Mouse (Mus musculus) layer of hippocampus, postnatal 25 days (tissue): ENCODE data around the gene Tcp11x2. TPM values are rescaled to one million over a fixed set of nuclear protein-coding genes. Genes with fewer than 3 reads are reported as not detected.

Source experiments
- DNase-seq, 2 experiments: peaks; one replicate each; pipeline ENCODE4 v3.0.0; 2022; ENCODE audit warnings: mixed read lengths in 2 of 2, low spot score in 1 of 2; ENCODE audit errors: extremely low spot score in 1 of 2
- total RNA-seq, 2 experiments: library from RNA; stranded (reverse); gene quantifications; 2 replicates each; pipeline ENCODE4 v1.2.3; 2021

The Tcp11x2 gene
- total RNA-seq = not detected

DNA sequence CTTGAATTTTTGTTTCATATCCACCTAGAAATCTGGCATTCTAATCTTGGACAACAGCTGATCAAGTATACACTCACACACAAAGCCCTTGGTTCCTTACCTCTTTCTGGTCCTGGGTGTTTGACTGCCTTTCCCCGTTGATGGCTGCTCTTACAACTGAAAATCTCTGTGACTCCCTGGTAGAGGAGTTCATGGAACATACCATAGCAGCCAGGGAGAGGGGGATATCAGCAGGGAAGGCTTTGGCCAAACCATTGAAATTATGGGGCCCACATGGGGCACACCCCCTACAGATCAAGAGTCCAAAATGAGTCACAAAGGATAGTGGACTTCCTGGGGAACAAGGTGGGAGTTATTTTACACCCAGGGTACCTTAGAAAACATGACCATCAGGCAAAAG is at the start of gene Tcp11x2:
Tcp11x2 (minus strand) TSS at position 158 of the 400 bp plus-strand sequence.
- no peak for DNase-seq

DNA sequence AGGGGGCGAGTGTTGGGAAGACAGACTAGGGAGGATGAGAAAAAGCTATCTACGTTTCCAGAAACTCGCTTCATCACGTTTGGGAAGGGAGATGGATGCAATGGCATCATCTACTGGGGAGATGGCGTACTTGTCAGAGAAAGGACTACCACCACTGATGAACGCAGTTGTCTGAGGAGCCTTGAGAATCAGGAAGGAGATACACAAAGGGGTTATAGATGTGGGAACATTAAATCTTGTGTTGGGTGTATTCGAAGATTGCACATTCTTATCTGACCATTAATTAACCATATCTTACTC is 49.4 kb upstream of the Tcp11x2 start:
- no peak for DNase-seq

DNA sequence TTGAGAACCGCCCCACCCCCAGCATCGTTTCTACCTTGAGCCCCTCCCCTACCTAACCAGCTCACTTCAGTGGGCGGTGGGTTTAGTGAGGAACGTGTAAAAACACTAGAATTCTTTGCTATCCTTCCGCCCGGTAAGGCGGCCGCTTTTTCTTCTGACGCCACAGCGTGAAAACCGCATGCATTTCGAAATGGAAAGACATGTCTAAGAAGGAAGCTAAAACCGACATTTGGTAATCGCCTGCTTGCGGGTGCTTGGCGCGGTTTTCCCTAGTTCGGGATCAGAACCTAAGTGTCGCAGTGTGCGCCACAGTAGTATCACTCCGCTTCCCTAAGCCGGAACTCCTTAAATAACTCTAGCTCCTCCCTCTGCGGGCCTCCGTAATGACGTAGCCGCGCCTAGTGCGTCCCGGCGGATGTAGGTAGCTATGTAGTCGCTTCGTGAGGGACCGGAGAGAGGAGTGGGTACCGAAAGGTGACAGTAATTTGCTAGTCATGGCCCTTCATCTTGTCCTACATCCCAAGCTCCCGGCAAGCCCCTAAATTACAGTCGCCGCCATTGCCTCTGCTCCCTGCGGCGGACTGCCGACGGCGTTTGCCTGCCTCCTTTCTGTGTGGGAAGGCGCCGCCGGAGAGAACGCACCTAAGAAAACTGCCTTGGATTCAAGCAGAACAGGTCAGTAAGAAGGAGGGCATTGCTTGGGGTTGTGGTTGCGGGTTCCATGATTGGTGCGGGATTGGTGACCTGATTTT is 48.9 kb upstream of the Tcp11x2 start, which contains the start of the genes Armcx5 and Gprasp1:
Armcx5 (plus strand) TSS at position 430 of the 752 bp plus-strand sequence.
Gprasp1 (plus strand) TSS at position 430 of the 752 bp plus-strand sequence.
- DNase-seq = peak; percentile 67 to 73

DNA sequence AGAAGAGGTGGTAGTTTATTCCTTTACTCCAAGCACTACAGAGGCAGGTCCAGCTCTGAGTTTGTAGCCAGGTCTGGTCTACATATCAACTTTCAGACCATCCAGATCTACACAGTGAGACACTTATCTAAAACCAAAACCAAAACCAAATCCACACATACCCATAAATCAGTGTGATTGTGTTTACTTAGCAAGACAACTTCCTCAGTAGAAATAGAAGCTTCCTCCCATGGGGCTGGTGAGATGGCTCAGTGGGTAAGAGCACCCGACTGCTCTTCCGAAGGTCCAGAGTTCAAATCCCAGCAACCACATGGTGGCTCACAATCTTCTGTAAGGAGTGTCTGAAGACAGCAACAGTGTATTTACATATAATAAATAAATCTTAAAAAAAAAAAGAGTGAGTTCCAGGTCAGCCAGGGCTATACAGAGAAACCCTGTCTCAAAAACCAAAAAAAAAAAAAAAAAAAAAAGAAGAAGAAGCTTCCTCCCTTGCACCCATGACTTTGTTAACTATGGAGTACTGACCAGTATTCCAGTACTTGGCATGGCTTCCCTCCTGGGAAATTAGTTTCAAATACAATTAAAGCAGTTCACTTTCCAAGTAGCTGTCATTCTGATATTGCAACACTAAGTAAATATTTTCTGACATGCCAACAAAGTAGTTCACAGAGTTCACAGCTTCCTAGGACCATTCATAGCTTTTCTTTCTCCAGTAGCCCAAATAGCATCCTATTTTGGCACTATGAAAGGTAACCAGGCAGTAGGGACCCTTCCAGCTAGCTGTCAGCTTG is 45.3 kb upstream of the Tcp11x2 start:
- no peak for DNase-seq

DNA sequence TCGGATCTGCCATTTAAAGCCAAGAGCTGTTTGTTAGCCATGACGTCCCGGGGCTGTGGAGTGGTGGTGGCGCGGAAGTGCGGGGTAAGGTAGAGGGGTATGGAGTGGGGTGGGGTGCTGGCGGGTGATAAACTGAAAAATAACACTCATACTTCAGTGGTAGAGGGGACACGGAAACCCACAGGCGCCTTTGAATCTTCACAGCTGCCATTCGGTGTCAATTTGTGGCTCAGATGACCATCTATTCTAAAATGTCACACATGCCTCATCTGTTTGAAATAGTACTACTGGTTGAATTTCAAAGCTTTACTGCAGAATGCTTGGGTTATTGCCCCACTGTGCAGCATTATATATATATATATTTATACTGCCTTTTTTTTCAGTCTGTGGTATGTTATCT is 31.6 kb upstream of the Tcp11x2 start, which contains the start of gene Tmsb15a:
Tmsb15a (minus strand) TSS at position 101 of the 400 bp plus-strand sequence.
- no peak for DNase-seq

DNA sequence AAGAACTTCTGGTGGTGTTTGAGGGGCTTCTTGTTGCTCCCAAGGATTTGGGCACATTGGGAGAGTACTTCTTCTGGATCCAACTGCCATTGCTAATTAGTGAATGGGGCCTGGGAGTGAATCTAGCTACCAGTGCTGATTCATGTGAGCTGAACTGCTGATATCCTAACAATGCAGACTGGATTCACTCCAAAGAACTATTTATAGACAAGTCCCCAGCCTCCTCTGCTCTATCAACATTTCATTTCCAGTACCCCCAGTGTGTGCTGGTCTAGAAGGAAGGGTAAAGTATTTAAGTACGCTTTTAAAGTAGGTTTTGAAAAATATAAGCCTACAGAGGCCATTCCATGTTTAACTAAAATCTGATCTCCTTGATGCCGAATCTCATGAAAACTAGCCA is 19.3 kb upstream of the Tcp11x2 start:
- no peak for DNase-seq

DNA sequence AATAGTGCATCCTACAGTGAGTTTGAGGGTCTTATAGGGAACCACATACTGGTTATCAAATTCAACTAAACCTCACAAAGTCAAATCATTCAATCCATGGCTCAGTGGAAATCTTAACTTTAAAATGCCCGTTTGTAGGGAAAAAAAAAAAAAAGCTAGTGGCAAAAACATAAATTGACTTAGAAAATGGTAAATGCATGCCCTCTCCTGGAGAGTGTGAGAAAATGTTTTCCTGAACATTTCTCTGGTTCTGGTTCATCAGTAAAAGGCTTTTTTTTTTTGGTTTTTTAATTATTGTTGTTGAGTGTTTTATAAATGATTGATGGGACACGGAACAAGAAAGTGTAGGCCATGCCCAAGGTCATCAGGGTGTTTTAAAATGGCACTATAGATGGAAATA is 10.8 kb upstream of the Tcp11x2 start:
- no peak for DNase-seq

DNA sequence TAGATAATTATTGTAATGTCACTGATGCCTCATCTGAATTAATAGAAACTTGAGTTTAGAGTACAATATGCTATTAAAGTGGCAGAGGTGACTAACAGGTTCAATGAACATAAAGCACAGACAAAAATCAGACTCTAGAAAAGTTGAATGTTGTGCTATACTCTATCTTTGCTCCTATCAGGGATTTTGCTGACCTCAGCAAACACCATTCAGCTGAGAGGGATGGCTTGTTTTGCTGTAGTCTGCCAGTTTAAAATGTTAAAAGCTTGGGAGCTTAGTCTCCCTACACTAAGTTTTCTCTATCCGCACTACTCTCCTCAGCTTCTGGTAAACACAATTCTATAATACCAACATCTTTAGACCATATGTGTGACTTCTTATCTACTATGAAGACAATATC is 9.5 kb upstream of the Tcp11x2 start:
- no peak for DNase-seq

DNA sequence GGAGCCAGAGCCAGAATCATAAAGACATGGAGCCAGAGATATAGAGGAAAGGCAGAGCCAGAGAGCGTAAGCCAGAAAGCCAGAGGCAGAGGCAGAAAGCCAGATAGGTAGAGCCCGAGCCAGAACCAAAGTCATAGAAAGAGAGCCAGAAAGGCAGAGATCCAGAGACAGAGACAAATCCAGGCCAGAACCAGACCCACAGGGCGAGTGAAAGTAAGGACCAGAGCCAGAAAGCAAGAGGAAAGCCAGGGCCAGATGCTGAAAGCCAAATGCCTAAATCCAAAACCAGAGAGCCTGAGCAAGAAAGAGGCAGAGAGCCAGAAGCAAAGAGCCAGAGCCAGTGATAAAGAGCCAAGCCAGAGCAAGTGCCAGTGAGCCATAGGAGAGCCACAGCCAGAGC is 5.8 kb downstream of the Tcp11x2 start:
- no peak for DNase-seq

DNA sequence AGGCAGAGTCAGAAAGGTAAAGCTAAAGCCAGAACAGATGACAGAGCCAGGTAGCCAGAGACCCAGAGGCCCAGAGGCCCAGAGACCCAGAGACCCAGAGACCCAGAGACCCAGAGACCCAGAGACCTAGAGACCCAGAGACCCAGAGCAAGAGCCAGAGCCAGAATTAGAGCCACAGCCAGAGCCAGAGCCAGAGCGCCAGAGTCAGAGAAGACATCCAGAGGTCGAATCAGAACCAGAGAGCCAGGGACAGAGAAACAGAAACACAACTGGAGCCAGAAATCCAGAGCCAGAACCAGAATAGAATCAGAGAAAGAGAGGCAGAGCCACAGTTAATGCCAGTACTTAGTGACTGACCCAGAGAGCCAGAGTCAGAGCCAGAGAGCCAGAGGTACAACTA is 11.7 kb downstream of the Tcp11x2 start:
- no peak for DNase-seq

DNA sequence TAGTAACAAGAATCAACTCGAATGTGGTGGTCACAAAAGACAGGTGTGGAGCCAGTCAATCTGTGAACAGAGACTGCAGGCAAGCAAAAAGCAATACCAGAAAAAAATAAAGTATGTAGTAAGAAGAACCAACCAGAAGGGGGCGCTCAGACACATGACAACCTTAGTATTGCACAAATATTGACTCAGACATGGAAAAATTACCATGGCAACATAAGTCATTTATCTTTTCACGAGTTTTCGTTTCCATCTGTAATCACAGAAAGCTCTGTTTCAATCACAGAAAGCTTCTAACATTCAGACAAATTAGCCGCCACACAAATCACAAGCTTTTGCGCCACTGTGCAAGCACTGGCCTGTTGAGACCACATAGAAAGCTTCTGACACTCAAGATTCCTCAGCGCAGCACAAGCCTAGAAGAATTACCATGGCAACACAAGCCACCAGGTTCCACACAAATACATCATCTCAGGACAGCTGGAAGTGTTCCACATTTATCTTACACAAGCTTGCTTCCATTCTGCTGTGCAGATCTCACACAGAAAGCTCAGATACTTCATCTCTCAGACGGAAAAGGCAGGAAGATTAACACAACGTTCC is 41.3 kb downstream of the Tcp11x2 start:
- DNase-seq = no peak

DNA sequence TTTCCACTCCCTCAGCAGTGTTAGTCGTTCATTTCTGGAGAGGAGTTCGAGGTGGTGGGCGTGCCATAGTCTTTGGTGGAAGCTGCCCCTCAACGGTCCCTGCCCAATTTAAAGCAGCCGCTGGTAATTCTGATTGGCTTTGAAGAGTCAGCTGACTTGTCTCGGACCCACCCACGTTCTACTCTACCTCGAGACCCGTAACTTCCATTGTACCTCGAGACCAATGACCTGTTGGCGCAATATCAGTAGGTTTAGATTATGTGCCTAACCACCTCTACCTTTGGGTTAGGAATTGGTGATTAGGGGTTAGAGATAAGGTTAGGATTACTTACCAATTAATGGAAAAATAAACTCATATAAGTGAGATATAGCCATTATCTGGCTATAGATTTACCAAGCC is 66.0 kb downstream of the Tcp11x2 start, which contains the start of gene Prame:
Prame (minus strand) TSS at position 101 of the 400 bp plus-strand sequence.
- DNase-seq = no peak

Other genes with a start within 250 kb of the Tcp11x2 start
- not detected for gene AV320801, start 199.2 kb downstream of the Tcp11x2 start, total RNA-seq
- gene Nxf7, start 95.0 kb downstream of the Tcp11x2 start, total RNA-seq = not detected
- not detected for gene Prame, start 66.1 kb downstream of the Tcp11x2 start, total RNA-seq
- not detected for gene Tmsb15a, start 31.5 kb upstream of the Tcp11x2 start, total RNA-seq
- gene Armcx5, start 48.9 kb upstream of the Tcp11x2 start, total RNA-seq = 10 to 100 TPM; 22.5 to 27.6 TPM
- 100 to 1,000 TPM; 279 to 293 TPM for gene Gprasp1, start 48.9 kb upstream of the Tcp11x2 start, total RNA-seq
- 10 to 100 TPM; 63.7 to 65.2 TPM for gene Bhlhb9, start 103.8 kb upstream of the Tcp11x2 start, total RNA-seq
- 100 to 1,000 TPM; 145 to 157 TPM for gene Gprasp2, start 145.2 kb upstream of the Tcp11x2 start, total RNA-seq